Mouse (Mus musculus) adrenal gland, postnatal 25 days (tissue): Measurements from ENCODE around the gene Maml1. TPM values are rescaled to one million over a fixed set of nuclear protein-coding genes. Genes with fewer than 3 reads are reported as not detected.

ENCODE experiments used
- DNase-seq: peaks from one replicate; pipeline ENCODE4 v3.0.0; 2021; ENCODE audit warnings: mixed read lengths
- total RNA-seq: library from RNA; stranded (reverse); gene quantifications from 2 replicates; pipeline ENCODE4 v1.2.3, GENCODE M21; 2021

Maml1 gene
- total RNA-seq, 1 experiment from 2014 or later: 28.4 TPM

DNA sequence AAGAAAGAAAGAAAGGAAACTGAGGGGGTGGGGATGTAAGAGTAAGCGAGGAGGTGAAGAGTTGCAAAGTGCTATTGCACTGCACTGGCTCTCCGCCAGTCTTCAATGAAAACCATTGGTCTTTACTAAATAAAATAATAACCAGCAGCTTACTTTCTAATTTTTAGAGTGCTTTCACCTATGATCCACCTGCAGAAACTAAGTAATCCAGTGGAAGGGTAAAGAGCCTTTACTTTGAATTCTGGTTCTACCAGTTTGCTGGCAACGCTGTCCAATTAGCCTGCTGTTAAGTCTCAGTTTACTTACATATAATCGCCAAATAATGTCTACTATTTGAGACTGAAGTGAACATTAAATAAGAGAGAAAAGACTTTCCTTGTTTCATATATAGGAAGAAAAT lies 13.1 kb downstream of the Maml1 start:
- no peak for DNase-seq

DNA sequence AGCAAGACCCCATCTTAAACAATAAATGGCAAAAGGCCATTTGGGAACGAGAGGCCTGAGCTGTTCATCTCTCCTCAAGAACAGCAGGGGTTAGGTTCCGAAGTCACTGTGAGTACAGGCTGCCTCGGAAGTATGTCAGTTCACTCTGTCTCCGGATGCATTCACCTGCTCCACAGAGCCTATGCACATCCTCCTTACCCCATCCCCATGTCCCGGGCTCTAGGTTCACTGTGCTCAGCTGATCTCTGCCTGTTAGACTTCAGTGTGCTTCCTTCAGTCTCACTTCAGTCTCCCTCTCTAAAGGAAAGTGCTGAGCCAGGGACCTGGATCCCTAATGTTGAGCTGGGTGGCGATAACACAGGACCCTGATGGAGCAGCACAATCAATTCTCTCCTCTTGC lies 14.4 kb downstream of the Maml1 start:
- no peak for DNase-seq

DNA sequence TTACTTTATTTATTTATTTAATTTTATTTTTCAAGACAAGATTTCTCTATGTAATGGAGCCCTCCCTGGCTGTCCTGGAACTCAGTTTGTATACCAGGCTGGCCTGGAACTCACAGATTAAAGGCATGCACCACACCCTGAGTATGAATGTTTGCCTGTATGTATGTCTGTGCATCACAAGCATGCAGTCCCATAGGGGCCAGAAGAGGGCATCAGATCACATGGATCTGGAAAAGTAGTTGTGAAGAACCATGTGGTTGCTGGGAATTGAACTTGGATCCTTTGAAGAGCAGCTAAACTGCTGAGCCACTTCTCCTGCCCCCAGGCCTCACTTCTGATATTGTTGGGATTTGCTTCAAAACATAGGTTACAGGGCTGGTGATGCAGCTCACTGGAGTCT lies 15.1 kb downstream of the Maml1 start:
- no peak for DNase-seq

DNA sequence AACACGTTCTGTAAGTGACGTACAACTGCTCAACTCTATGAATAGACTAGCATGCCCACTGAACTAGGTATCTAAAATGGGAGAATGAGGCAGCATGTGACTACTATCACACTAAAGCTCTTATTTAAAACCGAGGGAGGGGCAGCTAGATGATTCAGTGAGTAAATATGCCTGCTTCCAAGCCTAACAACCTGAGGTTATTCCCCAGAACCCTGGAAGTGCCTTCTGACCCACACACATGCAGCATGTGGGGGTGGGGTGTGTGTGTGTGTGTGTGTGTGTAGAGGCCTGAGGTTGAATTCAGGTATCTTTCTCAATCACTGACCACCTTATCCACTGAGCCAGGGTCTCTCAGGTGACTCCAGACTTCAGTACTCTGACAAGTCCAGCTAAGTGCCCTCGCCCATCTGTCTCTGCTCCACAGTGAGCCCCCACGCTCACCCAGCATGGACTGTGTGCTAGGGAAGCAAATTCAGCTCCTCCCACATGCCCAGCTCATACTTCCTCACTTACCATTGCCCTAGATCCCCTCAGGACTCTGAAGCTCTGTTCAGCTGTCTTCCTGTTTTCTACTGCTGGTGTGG lies 16.5 kb downstream of the Maml1 start:
- no peak for DNase-seq

DNA sequence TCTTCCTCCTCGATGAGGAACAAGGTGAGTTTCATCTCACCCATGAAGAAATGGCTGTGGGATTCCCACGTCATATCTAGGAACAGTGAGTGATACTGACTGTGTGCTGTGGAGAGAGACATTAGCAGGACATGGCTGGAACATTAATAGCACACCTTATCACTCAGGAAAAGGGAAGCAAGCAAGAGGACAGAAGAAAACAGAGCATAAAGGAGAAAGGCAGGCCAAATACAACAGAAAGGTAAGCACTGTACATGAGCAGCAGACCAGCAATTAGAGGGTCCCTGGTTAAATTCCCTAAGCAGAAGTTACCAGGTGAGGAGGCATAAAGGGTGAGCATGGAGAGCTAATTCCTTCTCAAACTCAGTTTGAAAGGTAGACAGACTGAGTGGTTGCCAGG lies 17.0 kb downstream of the Maml1 start:
- no peak for DNase-seq

DNA sequence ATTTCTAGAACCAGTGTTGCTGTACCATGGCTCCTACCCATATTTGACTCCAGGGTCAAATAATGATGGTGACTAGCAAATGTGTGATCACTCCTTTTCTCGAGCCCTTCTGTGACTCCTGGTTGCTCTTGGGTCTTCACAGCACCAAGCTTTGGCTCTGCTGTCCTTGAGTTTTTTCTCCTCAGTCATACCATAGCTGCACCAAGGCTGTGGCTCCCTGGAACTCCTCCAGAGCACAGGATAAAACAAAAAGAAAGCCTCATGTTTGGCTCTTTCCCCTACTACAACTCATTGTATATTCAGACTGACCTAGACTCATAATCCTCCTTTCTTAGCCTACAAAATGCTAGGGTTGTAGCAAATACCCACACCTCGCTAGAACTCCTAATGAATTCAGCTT lies 19.3 kb downstream of the Maml1 start:
- DNase-seq: no peak

DNA sequence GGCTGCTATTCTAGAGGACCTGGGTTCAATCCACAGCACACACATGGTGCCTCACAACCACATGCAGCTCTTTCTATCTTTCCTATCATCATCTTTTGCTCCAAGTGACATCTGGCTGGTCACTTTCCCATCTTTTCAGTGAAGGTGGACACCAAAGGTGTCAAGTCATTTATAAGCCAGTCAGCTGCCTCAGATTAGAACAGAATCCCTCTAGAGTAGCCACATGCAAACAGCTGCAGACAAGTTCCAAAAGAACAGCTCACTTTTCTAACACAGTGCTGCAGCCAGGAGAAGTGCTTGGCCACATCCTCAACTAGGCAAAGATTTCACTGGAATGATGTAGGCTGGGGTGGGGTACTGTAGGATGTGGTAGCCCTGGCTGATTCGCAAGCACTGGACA lies 22.2 kb downstream of the Maml1 start:
- DNase-seq: no peak

DNA sequence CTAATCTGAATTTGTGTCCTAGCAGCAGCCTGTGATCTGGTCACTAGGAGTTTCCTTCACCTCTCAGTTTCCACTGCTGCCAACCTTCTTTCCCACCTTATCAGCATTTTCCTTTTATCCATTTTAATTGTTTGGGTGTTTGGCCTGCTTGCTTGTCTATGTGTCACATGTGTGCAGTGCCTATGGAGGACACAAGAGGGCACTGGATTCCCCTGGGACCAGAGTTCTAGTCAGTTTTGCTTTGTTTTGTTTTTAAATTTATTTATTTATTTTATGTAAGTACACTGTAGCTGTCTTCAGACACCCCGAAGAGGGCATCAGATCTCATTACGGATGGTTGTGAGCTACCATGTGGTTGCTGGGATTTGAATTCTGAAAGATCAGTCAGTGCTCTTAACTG lies 22.9 kb downstream of the Maml1 start:
- no peak for DNase-seq

DNA sequence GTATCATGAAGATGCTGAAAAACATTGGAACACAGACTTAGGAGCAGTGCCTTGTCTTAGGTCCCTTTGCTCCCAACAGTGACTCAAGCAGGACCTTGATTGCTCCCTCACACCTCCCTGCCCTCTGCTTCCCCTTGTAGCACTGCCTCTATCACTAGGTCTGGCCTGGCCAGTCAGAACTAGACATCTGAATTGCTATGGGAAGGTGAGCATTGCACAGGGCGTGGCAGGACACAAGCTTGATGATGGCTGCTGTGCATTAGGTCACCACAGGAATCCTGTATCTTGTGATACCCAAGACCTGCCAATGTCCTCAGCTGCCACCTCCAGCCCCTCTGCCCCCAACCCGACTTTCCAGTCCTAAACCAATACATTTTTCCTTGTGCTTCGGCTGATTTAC lies 25.1 kb downstream of the Maml1 start:
- no peak for DNase-seq

DNA sequence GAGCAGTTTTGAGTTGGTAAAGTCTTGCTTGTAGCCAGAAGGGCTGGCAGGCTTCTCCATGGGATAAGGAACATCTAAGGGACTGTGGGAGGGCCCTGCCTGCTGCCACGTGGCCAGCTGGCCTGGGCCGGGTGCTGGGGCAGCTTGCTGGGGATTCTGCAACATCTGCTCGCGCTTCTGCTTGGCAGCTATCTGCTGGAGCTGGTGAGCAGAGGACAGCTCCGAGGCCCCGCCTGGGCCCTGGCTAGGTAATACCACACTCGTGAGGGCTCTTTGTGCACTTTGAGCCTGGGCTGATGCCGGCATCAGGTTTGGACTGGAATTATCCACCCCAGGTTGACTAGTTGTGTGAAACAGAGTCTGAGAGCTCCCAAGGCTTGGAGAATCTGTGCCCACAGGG lies 26.2 kb downstream of the Maml1 start:
- DNase-seq: peak; percentile 16

DNA sequence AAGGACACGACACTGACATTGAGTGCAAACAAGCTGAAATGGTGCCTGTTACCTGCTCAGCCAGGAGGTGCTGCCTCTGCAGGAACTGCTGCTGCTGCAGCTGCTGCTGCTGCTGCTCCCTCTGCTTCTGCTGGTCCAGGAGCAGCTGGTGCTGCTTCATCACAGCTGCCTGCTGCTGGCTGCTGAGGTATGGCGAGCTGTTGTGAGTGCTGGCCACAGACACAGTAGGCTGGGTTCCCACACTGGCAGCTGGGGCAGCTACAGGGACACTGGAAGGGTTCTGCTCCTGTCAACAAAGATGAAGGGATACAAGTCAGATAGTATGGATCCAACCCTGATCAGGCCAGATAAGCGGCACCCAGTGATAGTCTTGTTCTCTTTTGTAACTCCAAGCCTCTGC lies 28.9 kb downstream of the Maml1 start:
- DNase-seq: no peak

DNA sequence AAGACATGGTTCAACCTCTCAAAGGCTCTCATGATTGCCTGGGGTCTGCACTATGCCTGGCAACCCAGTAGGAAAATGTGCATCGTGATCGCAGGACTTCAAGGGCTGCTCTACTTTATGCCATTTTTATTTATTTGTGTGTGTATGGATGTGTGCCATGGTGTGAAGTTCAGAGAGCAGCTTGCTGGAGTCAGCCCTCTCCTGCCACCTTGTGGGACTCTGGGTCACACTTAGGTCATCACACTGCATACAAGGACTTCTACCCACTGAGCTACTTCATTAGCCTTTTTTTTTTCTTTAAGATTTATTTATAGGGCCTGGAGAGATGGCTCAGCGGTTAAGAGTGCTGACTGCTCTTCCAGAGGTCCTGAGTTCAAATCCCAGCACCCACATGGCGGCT lies 30.1 kb downstream of the Maml1 start:
- DNase-seq: no peak

DNA sequence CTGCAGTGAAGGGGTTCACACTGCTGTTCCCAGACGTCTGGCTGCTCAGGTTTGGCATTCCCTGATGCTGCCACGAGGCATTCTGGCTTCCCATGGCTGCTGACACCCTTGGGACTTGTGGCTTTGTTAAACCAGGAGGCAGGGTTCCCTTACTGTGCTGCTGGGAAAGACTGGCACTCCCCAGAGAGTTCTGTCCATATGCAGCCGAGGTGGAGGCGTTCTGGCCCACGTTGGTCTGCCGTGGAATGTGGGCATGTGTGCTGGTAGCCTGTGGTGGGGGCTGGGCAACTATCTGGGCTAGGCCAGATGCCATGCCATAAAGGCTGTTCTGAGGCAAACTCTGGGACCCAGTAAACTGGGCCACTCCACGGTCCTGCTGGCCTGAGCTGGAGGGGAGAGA lies 33.8 kb downstream of the Maml1 start:
- no peak for DNase-seq

DNA sequence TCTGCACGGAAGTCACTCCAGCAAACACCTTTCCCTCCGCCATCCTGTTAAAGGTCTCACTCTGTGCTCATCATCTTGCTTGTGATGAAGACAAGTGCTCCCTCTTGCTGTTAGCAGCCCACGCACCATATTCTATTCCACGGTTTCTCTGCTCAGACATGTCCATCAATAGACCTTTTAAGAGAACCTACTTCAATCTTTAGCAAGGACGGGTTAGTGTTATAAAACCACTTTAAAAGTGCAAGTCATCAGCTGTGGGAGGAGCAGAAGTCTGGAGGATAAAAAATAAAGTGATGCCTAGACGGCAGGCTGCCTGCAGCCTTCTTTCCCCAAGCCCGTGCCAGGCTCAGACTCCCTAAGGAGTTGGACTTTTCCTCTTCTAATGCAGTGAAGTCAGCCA lies 35.5 kb downstream of the Maml1 start:
- no peak for DNase-seq

DNA sequence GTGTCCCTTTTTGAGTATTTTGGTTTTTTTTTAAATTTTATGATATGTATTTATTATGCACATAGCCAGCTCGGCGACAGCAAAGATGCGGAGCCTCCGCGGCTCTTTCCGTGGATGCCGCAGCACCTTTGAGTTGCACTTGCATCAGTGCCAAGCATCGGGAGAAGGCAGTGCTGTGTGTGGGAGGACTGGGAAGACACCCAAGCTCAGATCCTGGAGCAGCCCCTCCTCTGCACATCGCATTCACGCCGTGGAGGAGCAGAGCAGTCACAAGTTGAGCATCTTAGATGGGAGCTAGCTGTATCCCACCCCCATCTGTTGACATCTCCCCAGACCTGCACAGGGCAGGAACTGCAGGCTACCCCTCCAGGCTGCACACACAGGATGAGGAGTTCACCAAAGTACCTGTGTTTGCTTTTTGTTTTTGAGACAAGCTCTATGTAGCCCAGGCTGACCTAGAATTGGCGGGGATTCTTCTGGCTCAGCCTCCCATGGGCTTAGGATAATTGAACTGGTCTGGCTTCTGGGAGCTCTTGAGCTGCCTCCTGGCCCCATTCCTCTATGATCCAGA lies 38.0 kb downstream of the Maml1 start:
- no peak for DNase-seq

DNA sequence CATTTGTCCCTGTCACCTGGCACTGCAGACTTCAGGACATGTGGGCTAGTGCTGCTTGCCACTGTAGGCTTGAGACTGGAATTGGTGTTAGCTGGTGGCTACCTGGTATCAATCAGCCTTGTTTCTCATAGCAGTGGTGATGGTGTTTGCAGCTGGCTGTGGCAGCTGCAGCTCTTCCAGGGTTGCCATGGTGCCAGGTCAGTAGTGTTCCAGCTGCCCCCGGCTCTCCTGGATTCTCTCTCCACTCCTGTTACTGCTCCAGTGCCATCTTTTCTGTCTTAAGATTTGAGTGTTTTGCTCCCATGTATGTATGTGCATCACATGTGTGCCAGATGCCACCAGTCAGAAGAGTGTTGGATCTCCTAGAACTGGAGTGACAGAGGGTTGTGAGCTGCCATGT lies 38.7 kb downstream of the Maml1 start:
- no peak for DNase-seq

DNA sequence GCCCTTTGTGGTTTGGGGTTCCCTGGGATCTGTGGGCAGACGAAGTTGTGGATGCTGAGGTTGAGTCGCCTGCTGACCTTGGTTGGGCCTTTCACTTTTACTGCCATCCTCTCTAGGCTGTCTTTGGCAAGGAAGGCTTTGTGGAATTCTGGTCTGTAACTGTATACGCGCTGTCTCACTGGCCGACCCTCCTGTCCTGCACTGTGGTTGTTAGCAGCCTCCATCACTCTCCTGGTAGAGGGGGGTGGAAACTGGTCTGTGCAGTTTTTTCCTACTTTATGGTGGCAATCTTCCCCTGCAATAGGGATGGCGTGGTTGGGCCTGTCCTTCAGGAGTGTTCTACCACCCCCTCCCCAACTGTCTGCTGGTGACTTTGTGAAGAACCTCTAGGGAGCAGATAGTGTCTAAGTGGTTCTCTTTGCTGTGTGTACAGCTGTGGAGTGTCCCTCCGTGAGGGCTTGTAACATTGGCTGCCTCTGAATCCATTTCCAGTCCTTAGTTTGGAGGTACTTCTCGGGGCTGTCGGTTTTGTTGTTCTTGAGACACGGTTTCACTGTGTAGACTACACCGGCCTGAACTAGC lies 39.3 kb downstream of the Maml1 start:
- DNase-seq: no peak

DNA sequence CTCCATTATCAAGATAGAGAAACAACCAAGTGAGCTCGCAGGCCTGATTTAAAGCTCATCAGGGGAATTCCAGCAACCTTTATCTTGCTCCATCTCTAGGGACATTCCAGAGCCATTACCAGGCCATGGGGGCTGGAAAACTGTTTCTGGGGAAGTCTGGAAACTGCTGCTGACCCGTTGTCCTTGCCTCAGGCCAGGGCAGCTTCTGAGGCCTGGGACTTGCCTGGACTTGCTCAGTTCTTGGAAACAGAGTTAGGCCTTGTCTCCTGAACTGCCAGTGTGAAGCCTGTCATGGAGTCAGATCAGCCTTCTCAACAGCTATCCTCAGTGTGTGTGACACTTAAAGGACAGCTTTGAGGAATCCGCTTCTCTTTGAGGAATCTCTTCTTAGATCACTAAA lies 39.9 kb downstream of the Maml1 start:
- DNase-seq: no peak

DNA sequence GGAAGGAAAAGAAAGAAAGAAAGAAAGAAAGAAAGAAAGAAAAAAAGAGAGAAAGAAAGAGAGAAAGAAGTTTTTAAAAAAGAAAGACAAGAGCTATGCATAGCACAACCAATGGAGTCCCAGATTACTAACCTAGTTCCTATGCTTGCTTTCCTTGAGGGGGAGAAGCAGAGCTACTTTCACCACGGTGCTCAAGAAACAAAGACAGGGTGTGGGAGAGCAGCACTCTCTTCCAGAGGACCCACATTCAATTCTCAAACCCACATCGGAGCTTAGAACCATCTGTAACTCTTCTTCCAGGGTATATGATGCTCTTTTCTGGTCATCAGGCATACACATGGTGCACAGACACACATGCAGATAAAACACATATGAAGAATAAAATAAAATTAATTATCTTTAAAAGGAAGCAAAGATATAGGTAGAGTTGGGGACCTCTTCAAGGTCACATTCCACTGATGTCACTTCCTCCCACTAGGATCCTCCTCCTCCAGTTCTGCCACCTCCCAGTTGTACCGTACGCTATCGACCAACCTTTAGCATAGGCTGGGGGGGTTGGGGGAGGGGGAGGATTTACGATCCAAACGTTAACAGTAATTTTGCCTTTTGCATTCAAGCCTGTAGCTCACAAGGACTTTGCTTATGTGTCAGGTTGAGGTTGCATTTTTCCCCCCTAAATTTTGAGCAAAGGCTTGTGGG lies 43.5 kb downstream of the Maml1 start:
- no peak for DNase-seq

DNA sequence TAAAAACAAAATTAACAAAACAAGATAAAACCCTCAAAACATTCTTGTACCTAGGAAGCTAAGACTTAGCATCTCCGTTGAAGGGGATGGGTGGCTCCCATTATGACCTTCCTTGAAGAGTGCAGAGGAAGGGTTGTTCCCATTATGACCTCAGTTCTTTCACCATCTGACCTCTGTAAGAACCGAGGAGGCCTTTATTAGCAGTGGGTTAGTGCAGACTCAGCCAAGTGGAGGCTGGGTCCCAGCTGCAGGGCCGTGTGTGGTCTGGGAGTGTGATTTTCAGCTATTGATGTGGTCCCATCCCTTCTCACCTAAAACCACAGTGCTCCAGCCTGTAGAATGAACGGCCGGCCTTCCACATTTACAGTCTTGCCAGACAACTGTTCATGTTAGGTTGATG lies 46.8 kb downstream of the Maml1 start:
- no peak for DNase-seq

DNA sequence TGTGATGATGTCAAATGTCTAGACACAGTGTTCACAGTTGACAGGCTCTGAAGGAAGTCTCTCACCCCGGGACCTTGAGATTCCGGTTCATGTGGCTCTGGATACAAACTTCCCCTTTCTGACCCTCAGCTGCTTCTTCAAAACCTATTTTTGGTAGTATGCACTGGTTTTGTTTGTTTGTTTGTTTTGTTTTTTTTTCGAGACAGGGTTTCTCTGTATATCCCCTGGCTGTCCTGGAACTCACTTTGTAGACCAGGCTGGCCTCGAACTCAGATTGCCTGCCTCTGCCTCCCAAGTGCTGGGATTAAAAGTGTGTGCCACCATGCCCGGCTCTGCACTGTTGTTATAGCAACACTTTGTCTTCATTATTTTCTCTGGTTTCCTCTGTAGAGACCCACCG lies 48.2 kb downstream of the Maml1 start:
- no peak for DNase-seq

DNA sequence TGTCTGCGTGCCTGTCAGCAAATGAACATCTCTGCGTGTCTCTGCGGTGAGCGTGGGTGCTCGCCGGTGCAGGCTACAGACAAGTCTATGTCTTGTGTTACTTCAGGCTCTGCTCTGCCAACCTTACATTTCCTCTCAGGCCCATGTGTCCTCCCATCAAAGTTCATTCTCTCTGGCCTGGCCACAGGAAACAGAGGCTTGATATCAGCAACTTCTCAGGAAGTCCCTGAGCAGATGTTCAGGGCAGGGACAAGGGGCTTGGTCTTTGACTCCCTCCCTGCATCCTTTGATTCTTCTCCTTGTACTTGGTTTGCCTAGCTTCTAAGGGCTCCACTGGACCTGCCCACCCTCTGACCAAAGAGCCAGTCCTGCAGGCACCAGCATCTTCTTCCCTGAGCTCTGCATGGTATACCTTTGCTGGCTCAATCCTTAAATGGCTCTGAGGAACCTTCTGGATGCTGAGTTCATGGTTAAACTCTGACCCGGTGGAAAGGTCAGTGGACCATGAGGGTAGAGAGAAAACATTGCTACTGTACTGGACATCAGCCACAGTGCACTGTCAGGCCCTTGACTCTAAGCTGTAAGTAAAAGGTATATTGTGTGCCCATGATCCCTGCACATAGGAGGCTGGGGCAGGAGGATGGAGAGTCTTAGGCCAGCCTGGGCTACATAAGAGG lies 51.7 kb downstream of the Maml1 start:
- no peak for DNase-seq
